Mouse (Mus musculus): ENCODE results near the gene Hgd.

The Hgd gene

DNA sequence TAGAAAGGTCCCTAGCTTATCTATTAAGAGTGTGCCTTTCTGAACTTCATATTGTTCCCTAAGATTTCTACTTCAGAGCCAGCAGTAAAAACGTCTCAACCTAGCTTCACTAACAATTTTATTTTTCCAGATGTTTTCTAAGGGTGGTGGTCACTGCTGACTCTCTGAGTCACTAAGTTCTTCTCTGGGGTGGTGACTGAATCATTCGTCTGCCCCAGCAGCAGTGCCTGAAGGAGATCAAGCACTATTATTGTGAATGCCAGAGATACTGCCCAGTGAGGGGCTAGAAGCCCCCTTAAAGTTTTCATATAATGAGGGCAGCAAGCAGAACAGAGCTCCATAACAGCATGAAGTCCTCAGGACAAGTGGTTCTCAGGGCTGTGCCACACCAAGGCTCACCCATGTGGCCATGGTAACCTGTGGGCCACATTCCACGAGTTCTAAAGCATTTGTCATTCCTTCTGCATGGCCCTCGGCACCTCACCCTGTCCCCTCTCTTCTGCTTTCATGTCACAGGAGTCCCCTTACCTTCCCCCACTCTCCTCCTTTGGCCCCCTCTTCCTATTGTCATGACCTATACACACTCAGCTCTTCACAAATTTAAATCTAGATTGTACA, 90.8 kb downstream of the Hgd start:
- DNase-seq (ENCODE audit: extremely low spot score), result no peak

DNA sequence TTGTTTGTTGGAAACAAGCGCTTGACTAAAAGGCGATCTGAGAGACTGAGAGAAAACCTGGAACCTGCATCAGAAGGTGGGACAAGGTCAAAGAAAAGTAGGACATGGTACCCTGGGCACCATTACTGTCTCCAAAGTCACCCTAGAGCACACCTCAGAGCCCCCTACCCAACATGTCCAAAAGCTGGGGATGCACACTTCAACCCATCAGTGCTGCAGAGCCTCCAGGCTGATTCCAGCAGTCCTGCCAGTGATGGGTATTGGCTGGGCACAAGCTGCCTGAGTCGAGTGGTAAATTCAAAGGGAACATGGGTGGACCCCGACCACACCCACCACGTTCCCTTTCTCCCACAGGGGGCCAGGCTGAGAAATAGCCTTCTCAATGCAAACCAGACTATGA, 95.4 kb downstream of the Hgd start:
- DNase-seq (ENCODE audit: extremely low spot score), result no peak

DNA sequence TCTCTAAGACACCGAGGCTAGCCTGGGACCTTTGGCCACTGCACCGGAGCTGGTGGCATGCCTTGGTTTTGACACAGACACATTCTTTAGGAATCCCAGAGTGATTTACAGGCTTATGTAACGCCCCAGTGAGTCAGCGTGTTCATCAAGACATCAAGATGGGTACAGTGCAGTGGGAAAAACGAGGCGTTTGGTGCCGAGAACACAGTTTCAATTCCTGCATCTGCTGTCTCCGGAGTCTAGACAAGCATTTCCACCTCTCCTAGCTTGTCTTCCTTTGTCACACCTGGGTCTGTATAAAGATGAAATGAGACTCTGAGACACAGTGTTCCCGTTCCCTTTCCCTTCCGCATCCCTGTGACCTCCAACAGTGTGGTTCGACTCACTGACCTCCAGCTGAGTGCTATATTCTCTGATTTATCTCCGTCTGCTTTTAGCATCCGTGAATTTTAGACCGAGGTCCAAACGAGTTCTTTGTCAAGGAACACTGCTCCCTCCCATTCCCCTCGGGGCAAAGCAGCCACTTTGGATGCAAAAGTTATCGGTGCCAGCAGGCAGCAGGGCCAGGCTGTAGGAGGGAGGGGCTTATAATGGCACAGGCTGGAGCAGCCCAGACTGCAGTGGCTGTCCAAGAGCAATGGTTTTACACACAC, 96.2 kb downstream of the Hgd start:
- no peak for DNase-seq (ENCODE audit: extremely low spot score)

DNA sequence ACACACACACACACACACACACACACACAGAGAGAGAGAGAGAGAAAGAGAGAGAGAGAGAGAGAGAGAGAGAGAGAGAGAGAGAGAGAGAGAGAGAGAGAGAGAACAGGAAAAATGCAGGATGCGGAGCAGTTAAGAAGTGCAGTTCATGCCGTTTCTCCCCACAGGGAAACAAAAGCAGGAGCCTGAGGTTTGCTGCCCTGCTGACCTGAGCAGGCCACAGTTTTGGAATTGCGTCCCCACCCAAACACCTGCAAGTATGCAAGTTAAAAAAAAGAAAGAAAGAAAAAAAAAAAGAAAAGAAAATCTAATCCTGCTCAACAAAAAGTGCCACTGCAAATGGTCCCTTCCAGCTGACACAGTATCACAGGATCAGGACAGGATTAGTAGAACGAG, 96.7 kb downstream of the Hgd start:
- DNase-seq (ENCODE audit: extremely low spot score), result no peak

DNA sequence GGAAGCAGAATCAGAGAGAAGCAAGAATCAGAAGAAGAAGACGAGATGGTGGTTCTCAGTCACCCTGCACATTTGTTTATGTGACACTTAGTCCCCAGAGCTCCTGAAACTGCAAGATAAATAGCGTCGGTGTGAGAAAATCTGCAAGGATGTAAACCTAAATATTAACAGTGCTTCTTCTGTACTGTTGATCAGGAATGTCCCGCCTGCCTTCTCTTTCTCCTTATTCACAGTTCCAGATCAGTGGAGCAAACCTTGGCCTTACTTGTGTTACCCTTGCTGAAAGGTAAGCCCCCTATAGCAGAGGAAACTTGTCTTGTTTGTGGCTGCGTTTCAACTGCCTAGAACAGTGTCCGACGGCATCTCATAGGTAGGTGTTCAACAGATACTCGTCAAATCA, 97.6 kb downstream of the Hgd start:
- DNase-seq (ENCODE audit: extremely low spot score), result no peak

DNA sequence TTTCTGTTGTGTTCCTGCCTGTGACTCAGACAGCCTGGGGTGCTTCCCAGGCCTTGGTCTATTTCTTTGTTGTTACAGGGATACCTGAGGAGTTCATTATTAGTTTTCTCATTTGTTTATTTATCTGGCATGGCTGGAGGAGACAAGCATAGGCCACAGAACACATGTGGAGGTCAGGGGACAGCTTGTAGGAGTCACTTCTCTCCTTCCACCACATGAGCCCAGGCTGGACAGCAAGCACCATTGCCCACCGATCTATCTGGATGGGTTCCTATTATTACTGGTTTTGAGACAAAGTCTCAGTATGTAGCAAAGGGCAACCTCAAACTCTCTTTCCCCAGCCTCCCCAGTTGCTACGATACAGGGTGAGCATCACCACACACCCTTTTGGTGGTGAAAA, 100.3 kb downstream of the Hgd start:
- DNase-seq (ENCODE audit: extremely low spot score), result no peak

DNA sequence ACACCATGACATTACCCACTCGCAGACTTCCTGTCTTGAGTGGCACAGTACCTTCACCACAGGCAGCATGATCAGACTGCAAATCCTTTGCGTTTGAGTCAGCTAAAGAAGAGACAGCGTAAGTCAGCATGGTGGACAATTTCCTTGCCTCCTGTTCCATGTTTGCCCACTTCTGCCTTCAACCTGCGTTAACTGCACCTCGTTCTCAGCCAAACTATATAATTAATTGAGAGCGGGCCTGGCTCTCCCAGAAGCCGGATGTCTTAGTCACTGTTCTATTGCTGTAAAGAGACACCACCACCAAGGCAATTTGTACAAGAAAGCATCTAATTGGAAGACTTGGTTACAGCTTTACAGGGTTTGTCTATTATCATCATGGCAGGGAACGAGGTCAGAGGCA, 100.9 kb downstream of the Hgd start:
- DNase-seq (ENCODE audit: extremely low spot score), result no peak
